Mouse (Mus musculus) liver, postnatal 0 days (tissue): ENCODE data around the gene Nr0b1.

Experiments used
- CTCF ChIP-seq: sonication (generic); IDR thresholded peaks from 2 replicates; pipeline ENCODE4 v1.5.1; 2016; ENCODE audit warnings: antibody characterized with exemption, low read depth
- EP300 ChIP-seq: IDR thresholded peaks from 2 replicates; pipeline ENCODE4 v1.6.1; 2016; ENCODE audit warnings: antibody characterized with exemption, low read depth, mild to moderate bottlenecking

DNA sequence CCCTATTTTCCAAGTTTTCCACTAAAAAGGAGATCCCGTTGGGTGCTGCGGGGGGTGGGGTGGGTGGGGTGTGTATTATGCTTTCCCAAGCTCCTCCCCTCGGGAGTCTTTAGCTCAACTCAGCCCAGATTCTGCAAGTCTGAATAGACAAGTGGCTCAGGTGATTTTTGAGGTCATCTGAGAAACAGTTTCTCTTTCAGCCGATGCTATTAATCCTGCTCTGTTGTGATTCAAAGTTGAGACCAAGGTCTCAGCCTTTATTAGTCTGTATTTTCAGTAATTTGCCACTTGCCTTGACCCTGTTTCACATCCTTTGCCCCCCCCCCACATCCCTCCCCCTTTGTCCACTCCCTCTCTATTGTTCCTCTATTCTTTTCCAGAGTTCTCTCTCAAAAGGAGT is 1.8 kb downstream of the Nr0b1 start:
- no peak for TF ChIP-seq CTCF
- no peak for TF ChIP-seq EP300
